Mouse (Mus musculus): ENCODE results near the gene Rexo2. TPM values are rescaled to one million over a fixed set of nuclear protein-coding genes. Genes with fewer than 3 reads are reported as not detected.
A peak's percentile ranks its signal among the peaks of the same experiment; 100 is the strongest.

The Rexo2 gene
- polyA plus RNA-seq, 1 experiment, result 61.1 TPM

DNA sequence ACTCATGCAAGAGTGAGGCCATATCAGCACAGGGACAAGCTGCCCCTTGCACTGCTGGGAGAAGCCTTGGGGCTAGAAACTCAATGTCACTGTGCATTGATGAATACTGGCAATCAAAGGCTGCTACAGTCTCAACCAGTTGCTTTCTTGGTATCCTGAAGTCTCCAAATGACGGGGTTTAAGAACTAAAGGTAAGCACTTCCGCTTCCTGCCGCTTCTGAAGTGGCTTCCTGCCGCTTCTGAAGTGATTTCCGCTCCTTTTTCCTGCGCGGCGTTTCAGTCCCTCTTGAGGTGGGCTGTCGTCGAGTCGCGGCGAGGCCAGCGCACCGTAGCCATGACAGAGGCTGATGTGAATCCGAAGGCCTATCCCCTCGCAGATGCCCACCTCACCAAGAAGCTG, 30.4 kb downstream of the Rexo2 start:
- Histone ChIP-seq H3K4me1 (ENCODE audit: control insufficient read depth, insufficient read depth, low read length) (no peaks in the 10 kb centered on the region), H3K9me3 (replicated peaks; ENCODE audit: control insufficient read depth, insufficient read depth, low read length, poor library complexity, severe bottlenecking) (no peaks in the 10 kb centered on the region), H3K4me3 (ENCODE audit: low read depth, low read length) (no peak overlapping the region), H3K36me3 (ENCODE audit: control insufficient read depth, insufficient read depth, low read length, poor library complexity, severe bottlenecking) (no peaks in the 10 kb centered on the region), H3K27me3 (ENCODE audit: control insufficient read depth, insufficient read depth, low read length, poor library complexity, severe bottlenecking) (no peaks in the 10 kb centered on the region), H3K9ac (ENCODE audit: low read depth, poor library complexity, severe bottlenecking) (no peak overlapping the region), H3K27ac (ENCODE audit: insufficient read depth, low read length) (no peak overlapping the region)
- TF ChIP-seq CTCF (IDR thresholded peaks at IDR 0.05; ENCODE audit: low read depth, low read length) (no peak), POLR2A (IDR thresholded peaks at IDR 0.05; ENCODE audit: insufficient read depth, low read length) (no peak), EP300 (IDR thresholded peaks at IDR 0.05; ENCODE audit: insufficient read depth, low read depth, low read length) (no peak)

- TF ChIP-seq POLR2A (IDR thresholded peaks at IDR 0.05; ENCODE audit: insufficient read depth, low read length) (no peak), CTCF (IDR thresholded peaks at IDR 0.05; ENCODE audit: low read depth, low read length) (peak; percentile 26), EP300 (IDR thresholded peaks at IDR 0.05; ENCODE audit: insufficient read depth, low read depth, low read length) (no peak)
- no peaks in the 10 kb centered on the region for H3K9me3 ChIP-seq (replicated peaks; ENCODE audit: control insufficient read depth, insufficient read depth, low read length, poor library complexity, severe bottlenecking)
Measured at GRCm38 (mm10) chr9:48447783-48448209, 32.6 kb downstream of the Rexo2 start.

GRCm38 (mm10) chr9:48444821-48445220, 35.6 kb downstream of the Rexo2 start:
- Histone ChIP-seq H3K9ac (ENCODE audit: low read depth, poor library complexity, severe bottlenecking) (no peak overlapping the region), H3K9me3 (replicated peaks; ENCODE audit: control insufficient read depth, insufficient read depth, low read length, poor library complexity, severe bottlenecking) (no peaks in the 10 kb centered on the region), H3K4me3 (ENCODE audit: low read depth, low read length) (no peak overlapping the region), H3K27ac (ENCODE audit: insufficient read depth, low read length) (no peak overlapping the region), H3K4me1 (ENCODE audit: control insufficient read depth, insufficient read depth, low read length) (no peaks in the 10 kb centered on the region), H3K27me3 (ENCODE audit: control insufficient read depth, insufficient read depth, low read length, poor library complexity, severe bottlenecking) (no peaks in the 10 kb centered on the region), H3K36me3 (ENCODE audit: control insufficient read depth, insufficient read depth, low read length, poor library complexity, severe bottlenecking) (no peaks in the 10 kb centered on the region)
- TF ChIP-seq POLR2A (IDR thresholded peaks at IDR 0.05; ENCODE audit: insufficient read depth, low read length) (no peak), EP300 (IDR thresholded peaks at IDR 0.05; ENCODE audit: insufficient read depth, low read depth, low read length) (no peak), CTCF (IDR thresholded peaks at IDR 0.05; ENCODE audit: low read depth, low read length) (no peak)

More at GRCm38 (mm10) chr9:48447783-48448209, 32.6 kb downstream of the Rexo2 start:
- no peaks in the 10 kb centered on the region for H3K4me1 ChIP-seq (ENCODE audit: control insufficient read depth, insufficient read depth, low read length)
- H3K36me3 ChIP-seq (ENCODE audit: control insufficient read depth, insufficient read depth, low read length, poor library complexity, severe bottlenecking), result no peaks in the 10 kb centered on the region
- H3K27me3 ChIP-seq (ENCODE audit: control insufficient read depth, insufficient read depth, low read length, poor library complexity, severe bottlenecking), result no peaks in the 10 kb centered on the region
- H3K9ac ChIP-seq (ENCODE audit: low read depth, poor library complexity, severe bottlenecking), result no peak overlapping the region
- no peak overlapping the region for H3K4me3 ChIP-seq (ENCODE audit: low read depth, low read length)
- H3K27ac ChIP-seq (ENCODE audit: insufficient read depth, low read length), result no peak overlapping the region

DNA sequence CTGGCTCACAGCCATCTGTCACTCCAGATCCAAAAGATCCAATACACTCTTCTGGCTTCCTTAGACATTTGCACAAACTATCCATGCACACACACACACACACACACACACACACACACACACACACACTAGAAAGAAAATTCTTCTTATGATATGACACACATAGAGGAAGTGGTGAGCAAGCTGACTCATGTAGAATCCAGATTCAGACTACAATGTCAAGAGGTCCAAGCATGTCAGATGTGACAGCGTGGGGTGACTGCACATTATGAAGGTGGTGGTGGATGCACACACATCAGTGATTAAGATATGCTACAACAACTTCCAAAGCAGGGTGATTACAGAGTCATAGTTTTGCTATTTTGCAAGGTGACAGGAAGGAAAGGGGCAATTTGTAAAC, 36.5 kb downstream of the Rexo2 start:
- TF ChIP-seq CTCF (IDR thresholded peaks at IDR 0.05; ENCODE audit: low read depth, low read length), result no peak
- no peak for TF ChIP-seq EP300 (IDR thresholded peaks at IDR 0.05; ENCODE audit: insufficient read depth, low read depth, low read length)
- TF ChIP-seq POLR2A (IDR thresholded peaks at IDR 0.05; ENCODE audit: insufficient read depth, low read length), result no peak

DNA sequence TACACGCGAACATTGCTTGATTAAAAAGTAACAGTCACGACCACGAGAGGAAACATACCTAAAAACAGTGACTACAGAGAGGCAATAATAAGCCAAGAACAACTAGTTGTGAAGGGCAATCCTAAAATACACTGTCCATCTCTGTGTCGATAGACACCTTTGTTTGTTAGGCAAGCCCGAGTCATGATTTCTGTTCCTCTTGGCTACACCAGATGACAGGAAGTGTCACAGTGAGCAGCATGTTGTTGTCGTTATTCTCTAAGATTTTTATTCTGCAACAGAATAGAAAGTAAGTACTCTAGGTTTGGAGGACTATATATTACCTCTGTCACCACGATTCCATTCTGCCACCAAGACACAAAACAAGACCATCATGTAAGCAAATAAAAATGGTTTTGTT, 48.0 kb downstream of the Rexo2 start:
- no peaks in the 10 kb centered on the region for H3K36me3 ChIP-seq (ENCODE audit: control insufficient read depth, insufficient read depth, low read length, poor library complexity, severe bottlenecking)
- no peak overlapping the region for H3K9ac ChIP-seq (ENCODE audit: low read depth, poor library complexity, severe bottlenecking)
- no peaks in the 10 kb centered on the region for H3K9me3 ChIP-seq (replicated peaks; ENCODE audit: control insufficient read depth, insufficient read depth, low read length, poor library complexity, severe bottlenecking)
- no peak overlapping the region for H3K4me3 ChIP-seq (ENCODE audit: low read depth, low read length)
- H3K4me1 ChIP-seq (ENCODE audit: control insufficient read depth, insufficient read depth, low read length), result no peaks in the 10 kb centered on the region
- no peaks in the 10 kb centered on the region for H3K27me3 ChIP-seq (ENCODE audit: control insufficient read depth, insufficient read depth, low read length, poor library complexity, severe bottlenecking)
- TF ChIP-seq CTCF (IDR thresholded peaks at IDR 0.05; ENCODE audit: low read depth, low read length), result no peak
- H3K27ac ChIP-seq (ENCODE audit: insufficient read depth, low read length), result no peak overlapping the region

More for the DNA sequence above, 36.5 kb downstream of the Rexo2 start:
- Histone ChIP-seq H3K36me3 (ENCODE audit: control insufficient read depth, insufficient read depth, low read length, poor library complexity, severe bottlenecking) (no peaks in the 10 kb centered on the region), H3K27me3 (ENCODE audit: control insufficient read depth, insufficient read depth, low read length, poor library complexity, severe bottlenecking) (no peaks in the 10 kb centered on the region), H3K27ac (ENCODE audit: insufficient read depth, low read length) (no peak overlapping the region), H3K4me3 (ENCODE audit: low read depth, low read length) (no peak overlapping the region), H3K4me1 (ENCODE audit: control insufficient read depth, insufficient read depth, low read length) (no peaks in the 10 kb centered on the region), H3K9ac (ENCODE audit: low read depth, poor library complexity, severe bottlenecking) (no peak overlapping the region), H3K9me3 (replicated peaks; ENCODE audit: control insufficient read depth, insufficient read depth, low read length, poor library complexity, severe bottlenecking) (no peaks in the 10 kb centered on the region)

- Histone ChIP-seq H3K9me3 (replicated peaks; ENCODE audit: control insufficient read depth, insufficient read depth, low read length, poor library complexity, severe bottlenecking) (no peaks in the 10 kb centered on the region), H3K4me1 (ENCODE audit: control insufficient read depth, insufficient read depth, low read length) (no peaks in the 10 kb centered on the region), H3K27me3 (ENCODE audit: control insufficient read depth, insufficient read depth, low read length, poor library complexity, severe bottlenecking) (no peaks in the 10 kb centered on the region), H3K9ac (ENCODE audit: low read depth, poor library complexity, severe bottlenecking) (no peak overlapping the region), H3K27ac (ENCODE audit: insufficient read depth, low read length) (no peak overlapping the region), H3K4me3 (ENCODE audit: low read depth, low read length) (no peak overlapping the region), H3K36me3 (ENCODE audit: control insufficient read depth, insufficient read depth, low read length, poor library complexity, severe bottlenecking) (no peaks in the 10 kb centered on the region)
- TF ChIP-seq POLR2A (IDR thresholded peaks at IDR 0.05; ENCODE audit: insufficient read depth, low read length), result no peak
- TF ChIP-seq EP300 (IDR thresholded peaks at IDR 0.05; ENCODE audit: insufficient read depth, low read depth, low read length), result no peak
- TF ChIP-seq CTCF (IDR thresholded peaks at IDR 0.05; ENCODE audit: low read depth, low read length), result no peak
Measured at GRCm38 (mm10) chr9:48427176-48427575, 53.2 kb downstream of the Rexo2 start.

Measured in ES-Bruce4 (cell line).